Mouse (Mus musculus) heart, adult 2 months (tissue): ENCODE measurements around the gene Crx.

Experiments
- CTCF ChIP-seq: fragments of 200-600 bp; IDR thresholded peaks from 2 replicates; pipeline ENCODE4 v1.8.1; 2022; ENCODE audit warnings: antibody characterized with exemption, mild to moderate bottlenecking, moderate library complexity
- POLR2A ChIP-seq: fragments of 200-500 bp; IDR thresholded peaks from 2 replicates; pipeline ENCODE4 v1.6.1; 2011; ENCODE audit warnings: mild to moderate bottlenecking, low read depth, low read length, control low read depth; ENCODE audit not compliant: insufficient read depth

DNA sequence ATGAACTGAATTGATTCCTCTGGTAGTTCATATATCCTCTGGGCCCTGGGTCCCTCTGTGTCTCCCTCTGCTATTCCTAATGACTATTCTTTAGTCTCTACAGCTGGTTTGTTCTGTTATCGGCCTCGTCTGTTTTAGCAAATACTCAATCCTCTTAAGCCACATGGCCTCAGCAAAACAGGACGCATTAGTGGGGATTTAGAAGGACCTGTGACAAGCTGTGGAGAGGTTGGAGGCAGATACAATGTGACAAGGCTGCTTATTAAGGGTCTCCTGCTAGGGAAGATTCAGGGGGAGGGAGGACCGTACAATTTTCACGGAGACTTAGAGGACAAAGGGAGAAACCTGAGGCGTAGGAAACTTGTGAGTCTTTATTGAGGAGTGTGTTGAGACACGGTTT lies 26.1 kb upstream of the Crx start:
- TF ChIP-seq CTCF (no peak), POLR2A (no peak)
